Mouse (Mus musculus) hindbrain, embryonic 16.5 days (tissue): ENCODE measurements around the gene Fam114a2. TPM values are rescaled to one million over a fixed set of nuclear protein-coding genes. Genes with fewer than 3 reads are reported as not detected.
"Not testable (repeated sequence)": the region's sequence is repeated elsewhere in the genome, so short reads cannot be mapped to it uniquely, and the experiment has no call there.

Experiments used
- ATAC-seq: fragments of 200-750 bp; cut with Nextera tagmentation; 2 replicates; pipeline ENCODE4 v1.8.0; 2017; ENCODE audit warnings: moderate TSS enrichment, moderate library complexity
- H3K27ac ChIP-seq: fragments of 300-500 bp; sonication (generic); 2 replicates; pipeline ENCODE4 v1.5.1; 2014; ENCODE audit warnings: low read depth, mild to moderate bottlenecking, control low read depth, low read length, moderate library complexity
- H3K27me3 ChIP-seq: fragments of 300-500 bp; sonication (generic); replicated peaks from 2 replicates; pipeline ENCODE4 v1.6.1; 2014; ENCODE audit warnings: low read length; ENCODE audit not compliant: control insufficient read depth, insufficient read depth
- H3K36me3 ChIP-seq: fragments of 300-500 bp; sonication (generic); 2 replicates; pipeline ENCODE4 v1.6.1; 2014; ENCODE audit warnings: mild to moderate bottlenecking, low read length, moderate library complexity, mixed read lengths; ENCODE audit not compliant: control insufficient read depth, insufficient read depth
- H3K4me1 ChIP-seq: fragments of 300-500 bp; sonication (generic); 2 replicates; pipeline ENCODE4 v1.6.1; 2014; ENCODE audit warnings: low read depth, low read length; ENCODE audit not compliant: control insufficient read depth, insufficient read depth
- H3K4me2 ChIP-seq: fragments of 300-500 bp; sonication (generic); 2 replicates; pipeline ENCODE4 v1.6.1; 2014; ENCODE audit warnings: mild to moderate bottlenecking, low read length, control low read depth, moderate library complexity
- H3K4me3 ChIP-seq: fragments of 300-500 bp; sonication (generic); 2 replicates; pipeline ENCODE4 v1.5.1; 2014; ENCODE audit warnings: mild to moderate bottlenecking, low read length, control low read depth, moderate library complexity
- H3K9ac ChIP-seq: fragments of 300-500 bp; sonication (generic); 2 replicates; pipeline ENCODE4 v1.6.1; 2014; ENCODE audit warnings: low read depth, mild to moderate bottlenecking, control low read depth, low read length, moderate library complexity
- H3K9me3 ChIP-seq: fragments of 300-500 bp; sonication (generic); 2 replicates; pipeline ENCODE4 v1.6.1; 2014; ENCODE audit warnings: mild to moderate bottlenecking, low read length, moderate library complexity; ENCODE audit not compliant: control insufficient read depth
- WGBS: fragments of 180-500 bp; shearing (Covaris S2); extraction: QIAGEN DNeasy Blood & Tissue Kit; methylation state at CpG from one replicate; pipeline ENCODE4 v1.1.7; 2014; 5-methylcytosine and 5-hydroxymethylcytosine counted together
- polyA plus RNA-seq: library from polyadenylated mRNA; unstranded; fragments of >200 nt; fragmentation: Nextera tagmentation; extraction: Ambion mirVana; gene quantifications from 2 replicates; pipeline ENCODE4 v1.2.1, GENCODE M21; 2015

Gene Fam114a2
- polyA plus RNA-seq, result 76.3 and 77.0 TPM in 2 replicates

- Histone ChIP-seq H3K4me1 (peaks cover 11% of the 10 kb centered on the region), H3K36me3 (no peaks in the 10 kb centered on the region; the same call in none of the 2 replicates), H3K27ac (peak within 1 kb of the TSS; percentile 87), H3K4me3 (peak within 1 kb of the TSS; percentile 95), H3K9me3 (no peaks in the 10 kb centered on the region), H3K4me2 (peak within 1 kb of the TSS; percentile 73), H3K27me3 (no peaks in the 10 kb centered on the region), H3K9ac (peak within 1 kb of the TSS; percentile 92)
- peak; percentile 96 for ATAC-seq
- under 1% methylated on average over 48 of the region's 59 CpGs for WGBS
Observed at GRCm38 (mm10) chr11:57518091-57518750, at the start of gene Fam114a2, which contains the start of gene Mfap3. Fam114a2 (minus strand) TSS chr11:57518617. Mfap3 (plus strand) TSS chr11:57518664.

- Histone ChIP-seq H3K9ac (peak overlapping the region; percentile 29), H3K36me3 (no peaks in the 10 kb centered on the region), H3K9me3 (no peaks in the 10 kb centered on the region; the same call in 1 of the 2 replicates), H3K4me3 (no peak overlapping the region), H3K4me2 (peak overlapping the region; percentile 6), H3K27ac (0 out of 2 replicates have a peak overlapping the region, but pooled peaks have one; percentile 23), H3K27me3 (no peaks in the 10 kb centered on the region), H3K4me1 (peaks cover 10% of the 10 kb centered on the region)
- 16% methylated on average over 17 of the region's 18 CpGs for WGBS
- ATAC-seq, result peak; percentile 69
Observed at GRCm38 (mm10) chr11:57566091-57567035, 47.9 kb upstream of the Fam114a2 start.

DNA sequence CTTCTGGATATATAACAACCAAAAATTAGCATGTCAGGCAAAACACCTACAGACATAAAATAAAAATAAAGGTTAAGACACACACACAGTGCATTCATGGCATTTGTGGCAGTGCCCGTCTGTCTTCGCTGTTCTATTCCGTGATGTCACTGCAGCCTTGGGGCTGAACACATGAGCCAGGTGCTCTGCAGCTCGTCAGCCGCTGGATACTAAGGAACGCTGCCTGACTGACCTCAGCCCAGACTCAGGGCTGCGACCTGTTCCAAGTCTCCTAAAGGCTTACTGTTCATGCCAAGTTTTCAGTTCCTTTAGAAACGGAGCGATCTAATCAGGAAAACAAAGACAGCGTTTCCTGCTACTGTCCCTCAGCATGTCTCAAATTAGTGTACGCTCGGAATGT lies 46.1 kb upstream of the Fam114a2 start:
- Histone ChIP-seq H3K9ac (no peak overlapping the region), H3K4me1 (peaks cover 10% of the 10 kb centered on the region), H3K36me3 (no peaks in the 10 kb centered on the region), H3K27me3 (no peaks in the 10 kb centered on the region), H3K27ac (no peak overlapping the region), H3K4me3 (no peak overlapping the region), H3K4me2 (peak overlapping the region; percentile 6; the same call in 1 of the 2 replicates), H3K9me3 (no peaks in the 10 kb centered on the region)
- 47% methylated on average over 12 of the region's 12 CpGs for WGBS
- no peak for ATAC-seq

GRCm38 (mm10) chr11:57557936-57558335 lies 39.5 kb upstream of the Fam114a2 start:
- H3K4me1 ChIP-seq, ATAC-seq, H3K4me3 ChIP-seq, H3K4me2 ChIP-seq, H3K27ac ChIP-seq, H3K9me3 ChIP-seq, H3K36me3 ChIP-seq, H3K9ac ChIP-seq, H3K27me3 ChIP-seq: not testable (repeated sequence)
- WGBS, result 97% methylated on average over 9 of the region's 10 CpGs

DNA sequence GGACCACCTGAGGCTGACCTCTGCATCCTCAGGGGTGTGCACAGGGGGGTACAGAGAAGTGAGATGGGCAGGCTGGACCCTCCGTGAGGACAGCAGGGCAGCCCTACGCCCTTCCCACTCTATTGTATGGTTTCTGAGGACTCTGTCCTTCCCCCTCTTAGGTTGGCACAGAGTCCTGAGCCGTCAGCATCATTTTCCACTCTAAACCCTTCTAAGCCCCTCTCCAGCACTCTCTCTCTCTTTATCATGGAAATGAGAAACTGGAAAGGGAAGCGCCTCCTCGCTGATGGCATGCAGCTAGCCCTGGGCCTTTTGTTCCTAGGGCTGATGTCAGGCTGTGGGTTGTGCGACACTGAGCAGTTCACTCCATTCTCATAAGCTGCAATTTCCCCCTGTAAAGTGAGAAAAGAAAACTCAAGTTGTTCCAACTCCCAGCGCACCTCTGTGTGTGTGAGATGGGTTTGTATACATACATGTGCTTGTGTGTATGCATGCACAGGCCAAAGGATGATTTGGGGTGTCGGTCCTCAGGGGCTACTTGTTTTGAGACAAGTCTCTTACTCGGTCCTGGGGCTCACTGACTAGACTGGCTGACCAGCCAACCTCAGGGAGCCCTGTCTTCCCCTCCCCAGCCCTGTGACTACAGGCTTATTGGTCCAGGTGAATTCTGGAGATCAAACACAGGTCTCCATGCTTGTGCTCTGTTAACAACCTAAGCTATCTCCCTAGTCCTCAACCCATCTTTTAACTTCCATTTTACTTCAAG lies 34.8 kb upstream of the Fam114a2 start:
- no peak overlapping the region for H3K27ac ChIP-seq
- WGBS, result 17% methylated on average over 9 of the region's 9 CpGs

DNA sequence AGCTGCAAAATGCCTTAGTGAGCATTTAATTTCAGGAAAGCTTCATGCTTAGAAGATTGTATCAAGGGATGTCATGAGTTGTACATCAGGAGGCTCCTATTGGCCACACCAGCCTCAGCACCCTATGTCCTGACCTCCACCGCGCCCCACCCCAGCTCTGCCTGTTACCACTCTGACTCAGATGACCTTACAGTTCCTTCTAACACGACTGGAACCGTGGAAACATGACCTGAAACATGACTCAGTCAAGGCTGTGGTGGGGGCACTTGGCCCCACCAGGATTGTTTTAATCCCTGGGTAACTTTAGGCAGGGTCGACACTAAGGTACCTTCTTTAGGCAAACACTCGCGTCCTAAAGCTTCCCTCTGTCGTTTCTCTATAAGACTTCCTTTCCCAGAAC lies 32.6 kb upstream of the Fam114a2 start:
- peaks cover 8% of the 10 kb centered on the region; the same call in 1 of the 2 replicates for H3K4me1 ChIP-seq
- 92% methylated on average over 8 of the region's 8 CpGs for WGBS
- H3K36me3 ChIP-seq, result no peaks in the 10 kb centered on the region
- H3K27me3 ChIP-seq, result no peaks in the 10 kb centered on the region
- H3K4me3 ChIP-seq, result no peak overlapping the region
- ATAC-seq, result no peak
- no peak overlapping the region for H3K4me2 ChIP-seq
- H3K27ac ChIP-seq, result no peak overlapping the region
- H3K9ac ChIP-seq, result no peak overlapping the region
- no peaks in the 10 kb centered on the region for H3K9me3 ChIP-seq

More for the DNA sequence above, 34.8 kb upstream of the Fam114a2 start:
- Histone ChIP-seq H3K27me3 (no peaks in the 10 kb centered on the region), H3K36me3 (no peaks in the 10 kb centered on the region), H3K4me2 (no peak overlapping the region), H3K4me3 (no peak overlapping the region), H3K9me3 (no peaks in the 10 kb centered on the region), H3K4me1 (peaks cover 8% of the 10 kb centered on the region; the same call in 1 of the 2 replicates), H3K9ac (no peak overlapping the region; the same call in 1 of the 2 replicates)
- peak; percentile 85 for ATAC-seq

- Histone ChIP-seq H3K9ac (no peak overlapping the region), H3K4me3 (no peak overlapping the region), H3K4me2 (no peak overlapping the region), H3K27me3 (no peaks in the 10 kb centered on the region), H3K4me1 (peaks cover 8% of the 10 kb centered on the region; the same call in 1 of the 2 replicates), H3K27ac (no peak overlapping the region), H3K9me3 (no peaks in the 10 kb centered on the region), H3K36me3 (no peaks in the 10 kb centered on the region)
- ATAC-seq, result no peak
- 92% methylated on average over 2 of the region's 2 CpGs for WGBS
Observed at GRCm38 (mm10) chr11:57550230-57550629, 31.8 kb upstream of the Fam114a2 start.

GRCm38 (mm10) chr11:57548618-57549550 lies 30.5 kb upstream of the Fam114a2 start:
- H3K4me3 ChIP-seq, result no peak overlapping the region
- H3K27ac ChIP-seq, result no peak overlapping the region
- WGBS, result 24% methylated on average over 18 of the region's 18 CpGs
- no peak overlapping the region; the same call in 1 of the 2 replicates for H3K9ac ChIP-seq
- no peaks in the 10 kb centered on the region for H3K36me3 ChIP-seq
- peaks cover 8% of the 10 kb centered on the region; the same call in 1 of the 2 replicates for H3K4me1 ChIP-seq
- peak; percentile 74 for ATAC-seq
- H3K9me3 ChIP-seq, result no peaks in the 10 kb centered on the region
- peak overlapping the region; percentile 45 for H3K4me2 ChIP-seq
- no peaks in the 10 kb centered on the region for H3K27me3 ChIP-seq
